Mouse (Mus musculus): ENCODE measurements around the gene Smarce1. TPM values are rescaled to one million over a fixed set of nuclear protein-coding genes. Genes with fewer than 3 reads are reported as not detected.
A peak's percentile ranks its signal among the peaks of the same experiment; 100 is the strongest.

Smarce1 gene
- polyA plus RNA-seq, 1 experiment from 2014 or later: 154 TPM

DNA sequence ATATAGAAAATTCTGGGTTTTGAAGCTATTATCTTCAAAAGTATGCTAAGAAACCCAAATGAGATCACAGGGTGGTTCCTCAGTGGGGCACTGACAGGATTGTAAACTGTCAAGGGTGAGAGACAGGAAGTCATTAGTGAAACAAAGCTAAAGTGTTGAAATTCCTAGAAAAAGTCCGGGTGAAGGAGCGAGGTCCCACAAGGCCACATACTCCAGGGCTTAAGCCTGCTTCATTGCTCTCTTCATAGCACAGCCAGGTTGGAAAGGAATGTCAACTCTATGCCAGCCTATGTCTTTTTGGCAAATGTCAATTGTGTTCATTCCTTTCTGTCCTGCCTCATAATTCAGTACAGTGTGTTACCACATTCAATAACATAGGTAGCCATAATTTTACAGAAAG, 23.4 kb downstream of the Smarce1 start:
- Histone ChIP-seq H3K9me3 (replicated peaks; ENCODE audit: low read length) (no peaks in the 10 kb centered on the region), H3K4me3 (replicated peaks; ENCODE audit: low read depth, low read length) (no peak overlapping the region), H3K36me3 (ENCODE audit: insufficient read depth, low read length) (peaks cover 26% of the 10 kb centered on the region), H3K4me2 (ENCODE audit: low read length) (no peak overlapping the region), H3K27ac (no peak overlapping the region), H3K27me3 (ENCODE audit: insufficient read depth, low read length) (no peaks in the 10 kb centered on the region), H3K9ac (ENCODE audit: low read depth, low read length) (no peak overlapping the region), H3K4me1 (replicated peaks; ENCODE audit: insufficient read depth, low read length) (no peaks in the 10 kb centered on the region)
- no peak for TF ChIP-seq CTCF (IDR thresholded peaks at IDR 0.05; ENCODE audit: low read depth)
- DNase-seq (ENCODE audit: low spot score) (no peak), ATAC-seq (replicated peaks; ENCODE audit: low FRiP score, low read depth) (no peak)
- 20% methylated on average over 2 of the region's 2 CpGs for WGBS

DNA sequence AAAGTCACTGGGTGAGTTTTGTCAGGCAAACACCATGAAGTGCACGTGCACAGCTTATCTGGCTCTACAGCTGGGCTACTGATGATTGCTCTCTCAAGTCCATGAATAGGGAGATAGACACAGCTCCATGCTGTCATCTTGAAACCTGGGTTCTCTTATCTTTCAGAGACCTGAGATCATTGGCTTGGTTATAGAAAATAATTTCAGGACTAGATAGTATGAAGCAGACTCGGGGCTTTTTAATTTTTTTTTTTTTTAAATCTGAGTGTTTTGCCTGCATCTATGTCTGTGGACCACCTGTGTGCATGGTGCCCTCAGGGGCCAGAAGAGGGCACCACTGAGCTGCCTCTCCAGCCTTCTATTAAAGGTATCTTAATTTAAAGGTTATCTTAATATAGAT, 23.9 kb downstream of the Smarce1 start:
- WGBS: 39% methylated on average over 2 of the region's 2 CpGs
- H3K4me2 ChIP-seq (ENCODE audit: low read length): no peak overlapping the region
- H3K27me3 ChIP-seq (ENCODE audit: insufficient read depth, low read length): no peaks in the 10 kb centered on the region
- no peaks in the 10 kb centered on the region for H3K4me1 ChIP-seq (replicated peaks; ENCODE audit: insufficient read depth, low read length)
- H3K9ac ChIP-seq (ENCODE audit: low read depth, low read length): no peak overlapping the region
- TF ChIP-seq CTCF (IDR thresholded peaks at IDR 0.05; ENCODE audit: low read depth): peak; percentile 67
- peaks cover 21% of the 10 kb centered on the region for H3K36me3 ChIP-seq (ENCODE audit: insufficient read depth, low read length)
- ATAC-seq (replicated peaks; ENCODE audit: low FRiP score, low read depth) (no peak), DNase-seq (ENCODE audit: low spot score) (no peak)
- H3K4me3 ChIP-seq (replicated peaks; ENCODE audit: low read depth, low read length): no peak overlapping the region
- H3K27ac ChIP-seq: no peak overlapping the region
- no peaks in the 10 kb centered on the region for H3K9me3 ChIP-seq (replicated peaks; ENCODE audit: low read length)

DNA sequence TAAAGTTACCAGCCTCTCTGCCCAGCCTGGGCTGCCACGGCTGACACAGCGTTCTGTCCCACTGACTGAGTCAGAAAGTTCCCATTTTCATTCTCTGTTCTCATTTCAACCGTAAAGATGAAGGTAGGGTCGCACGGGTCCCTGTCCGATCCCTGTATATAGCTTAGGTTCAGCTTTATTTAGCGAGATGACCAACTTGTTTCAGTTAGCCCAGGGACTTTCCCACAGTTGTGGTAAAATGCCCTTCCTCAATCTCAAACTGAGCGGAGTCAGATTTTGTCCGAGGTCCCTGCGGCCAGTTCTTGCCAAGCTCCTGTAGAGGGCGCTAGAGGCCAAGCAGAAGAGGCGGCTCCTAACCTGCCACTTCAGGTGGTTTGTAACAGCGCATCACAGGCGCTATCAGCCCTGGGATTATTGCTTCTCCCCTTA, 41.6 kb downstream of the Smarce1 start:
- no peak for ATAC-seq (replicated peaks; ENCODE audit: low FRiP score, low read depth)
- H3K27me3 ChIP-seq (ENCODE audit: insufficient read depth, low read length): no peaks in the 10 kb centered on the region
- peak; percentile 84 for TF ChIP-seq CTCF (IDR thresholded peaks at IDR 0.05; ENCODE audit: low read depth)
- DNase-seq (ENCODE audit: low spot score): peak; percentile 64
- no peaks in the 10 kb centered on the region for H3K36me3 ChIP-seq (ENCODE audit: insufficient read depth, low read length)
- no peaks in the 10 kb centered on the region for H3K4me1 ChIP-seq (replicated peaks; ENCODE audit: insufficient read depth, low read length)
- H3K9me3 ChIP-seq (replicated peaks; ENCODE audit: low read length): no peaks in the 10 kb centered on the region
- 23% methylated on average over 14 of the region's 14 CpGs for WGBS
- H3K4me3 ChIP-seq (replicated peaks; ENCODE audit: low read depth, low read length): no peak overlapping the region
- H3K27ac ChIP-seq: no peak overlapping the region
- H3K9ac ChIP-seq (ENCODE audit: low read depth, low read length): no peak overlapping the region
- H3K4me2 ChIP-seq (ENCODE audit: low read length): no peak overlapping the region

DNA sequence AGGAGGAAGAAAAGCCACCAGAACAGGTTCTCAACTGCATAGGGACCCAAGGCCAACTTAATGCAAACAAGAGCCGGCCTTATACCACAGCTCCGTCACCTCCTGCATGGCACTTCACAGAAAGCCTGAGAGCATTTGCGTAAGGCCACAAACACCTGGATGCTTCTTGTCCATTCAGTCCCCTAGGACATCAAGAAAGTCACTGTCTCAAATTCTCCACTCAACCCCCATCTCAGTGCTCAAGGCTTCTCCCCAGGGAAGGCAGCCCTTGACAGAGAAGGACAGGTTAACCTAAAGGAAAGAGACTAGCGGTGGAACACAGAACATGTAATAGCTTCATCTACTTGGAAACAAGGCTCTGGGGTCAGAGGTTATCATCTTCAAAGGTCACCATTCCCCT, 43.5 kb downstream of the Smarce1 start:
- no peaks in the 10 kb centered on the region for H3K4me1 ChIP-seq (replicated peaks; ENCODE audit: insufficient read depth, low read length)
- no peaks in the 10 kb centered on the region for H3K36me3 ChIP-seq (ENCODE audit: insufficient read depth, low read length)
- no peak overlapping the region for H3K9ac ChIP-seq (ENCODE audit: low read depth, low read length)
- ATAC-seq (replicated peaks; ENCODE audit: low FRiP score, low read depth) (no peak), DNase-seq (ENCODE audit: low spot score) (no peak)
- TF ChIP-seq CTCF (IDR thresholded peaks at IDR 0.05; ENCODE audit: low read depth): no peak
- H3K9me3 ChIP-seq (replicated peaks; ENCODE audit: low read length): no peaks in the 10 kb centered on the region
- H3K4me2 ChIP-seq (ENCODE audit: low read length): no peak overlapping the region
- H3K27me3 ChIP-seq (ENCODE audit: insufficient read depth, low read length): no peaks in the 10 kb centered on the region
- no peak overlapping the region for H3K27ac ChIP-seq
- 92% methylated on average over 4 of the region's 4 CpGs for WGBS
- no peak overlapping the region for H3K4me3 ChIP-seq (replicated peaks; ENCODE audit: low read depth, low read length)

DNA sequence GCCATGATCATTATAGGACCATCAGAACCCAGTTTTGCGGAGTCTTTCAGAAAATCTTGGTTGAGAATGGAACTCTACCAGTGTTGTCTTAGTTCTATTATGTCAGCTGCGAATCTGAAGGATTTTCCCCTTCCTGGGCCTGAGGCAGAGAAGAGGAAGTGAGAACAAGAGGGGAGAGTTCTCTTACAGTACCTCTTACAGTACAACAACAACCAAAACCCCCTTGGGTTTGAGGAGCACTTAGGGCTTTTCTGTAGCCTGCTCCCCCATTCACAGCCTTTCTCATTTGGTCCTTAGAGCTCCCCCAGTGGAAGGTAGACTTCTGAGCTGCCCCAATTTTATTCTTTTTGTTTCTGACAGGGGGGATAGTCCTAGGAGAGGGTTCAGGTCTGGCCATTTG, 44.0 kb downstream of the Smarce1 start:
- Histone ChIP-seq H3K27ac (no peak overlapping the region), H3K4me3 (replicated peaks; ENCODE audit: low read depth, low read length) (no peak overlapping the region), H3K9ac (ENCODE audit: low read depth, low read length) (no peak overlapping the region), H3K27me3 (ENCODE audit: insufficient read depth, low read length) (no peaks in the 10 kb centered on the region), H3K36me3 (ENCODE audit: insufficient read depth, low read length) (no peaks in the 10 kb centered on the region), H3K4me1 (replicated peaks; ENCODE audit: insufficient read depth, low read length) (no peaks in the 10 kb centered on the region), H3K9me3 (replicated peaks; ENCODE audit: low read length) (no peaks in the 10 kb centered on the region), H3K4me2 (ENCODE audit: low read length) (no peak overlapping the region)
- DNase-seq (ENCODE audit: low spot score) (no peak), ATAC-seq (replicated peaks; ENCODE audit: low FRiP score, low read depth) (no peak)
- TF ChIP-seq CTCF (IDR thresholded peaks at IDR 0.05; ENCODE audit: low read depth): no peak
- 71% methylated on average over 2 of the region's 2 CpGs for WGBS

DNA sequence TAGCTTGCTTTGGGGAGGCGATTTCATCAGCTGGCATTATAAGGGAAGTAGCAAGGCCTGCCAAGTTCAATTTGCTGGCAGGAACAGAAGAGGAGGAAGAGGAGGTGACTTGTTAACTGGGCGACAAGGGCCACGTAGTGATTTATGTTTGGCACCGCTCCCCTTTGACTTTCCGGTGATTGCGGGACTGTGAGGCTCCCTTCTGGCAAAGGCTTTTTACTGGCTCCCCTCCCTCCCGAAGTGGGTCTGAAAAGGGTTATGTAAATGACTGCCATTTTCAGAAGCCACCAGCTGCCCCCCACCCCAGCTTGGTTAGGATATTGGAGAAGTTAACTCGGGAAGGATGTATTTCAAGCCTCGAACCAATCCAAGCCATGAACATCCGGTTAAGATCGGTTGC, 48.2 kb downstream of the Smarce1 start:
- ATAC-seq (replicated peaks; ENCODE audit: low FRiP score, low read depth): no peak
- Histone ChIP-seq H3K9ac (ENCODE audit: low read depth, low read length) (no peak overlapping the region), H3K27me3 (ENCODE audit: insufficient read depth, low read length) (no peaks in the 10 kb centered on the region), H3K36me3 (ENCODE audit: insufficient read depth, low read length) (no peaks in the 10 kb centered on the region), H3K4me1 (replicated peaks; ENCODE audit: insufficient read depth, low read length) (no peaks in the 10 kb centered on the region), H3K9me3 (replicated peaks; ENCODE audit: low read length) (no peaks in the 10 kb centered on the region), H3K4me3 (replicated peaks; ENCODE audit: low read depth, low read length) (no peak overlapping the region), H3K27ac (no peak overlapping the region), H3K4me2 (ENCODE audit: low read length) (0 out of 2 replicates have a peak overlapping the region, but pooled peaks have one; percentile 23)
- WGBS: 36% methylated on average over 11 of the region's 11 CpGs
- DNase-seq (ENCODE audit: low spot score): no peak
- TF ChIP-seq CTCF (IDR thresholded peaks at IDR 0.05; ENCODE audit: low read depth): no peak

DNA sequence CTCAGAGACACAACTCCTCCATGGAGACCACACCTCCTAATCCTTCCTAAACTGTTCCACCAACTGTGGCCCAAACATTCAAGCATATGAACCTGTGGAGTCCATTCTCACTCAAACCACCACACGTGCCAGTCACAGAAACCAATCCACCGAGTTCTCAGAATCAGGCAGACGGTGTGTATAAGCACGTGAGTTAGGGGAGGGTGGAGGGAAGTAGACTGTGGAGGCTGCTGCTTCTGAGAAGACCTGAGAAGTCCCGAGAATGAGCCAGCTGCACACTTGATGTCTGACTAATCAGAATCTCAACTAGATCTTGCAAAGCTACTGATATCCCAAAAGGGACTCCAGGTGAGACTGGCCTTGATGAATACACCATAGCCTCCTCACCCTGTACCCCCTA, 50.7 kb downstream of the Smarce1 start:
- H3K9ac ChIP-seq (ENCODE audit: low read depth, low read length): no peak overlapping the region
- no peak for ATAC-seq (replicated peaks; ENCODE audit: low FRiP score, low read depth)
- H3K4me3 ChIP-seq (replicated peaks; ENCODE audit: low read depth, low read length): no peak overlapping the region
- H3K9me3 ChIP-seq (replicated peaks; ENCODE audit: low read length): no peaks in the 10 kb centered on the region
- H3K27me3 ChIP-seq (ENCODE audit: insufficient read depth, low read length): no peaks in the 10 kb centered on the region
- no peak overlapping the region for H3K4me2 ChIP-seq (ENCODE audit: low read length)
- no peak for TF ChIP-seq CTCF (IDR thresholded peaks at IDR 0.05; ENCODE audit: low read depth)
- no peak for DNase-seq (ENCODE audit: low spot score)
- no peaks in the 10 kb centered on the region for H3K36me3 ChIP-seq (ENCODE audit: insufficient read depth, low read length)
- no peak overlapping the region for H3K27ac ChIP-seq
- WGBS: 89% methylated on average over 5 of the region's 5 CpGs
- no peaks in the 10 kb centered on the region for H3K4me1 ChIP-seq (replicated peaks; ENCODE audit: insufficient read depth, low read length)
